Mouse (Mus musculus) liver, postnatal 0 days (tissue): ENCODE results near the gene Ifnl2. TPM values are rescaled to one million over a fixed set of nuclear protein-coding genes. Genes with fewer than 3 reads are reported as not detected.

Experiments
- ATAC-seq: fragments of 200-750 bp; cut with Nextera tagmentation; 2 replicates; pipeline ENCODE4 v1.8.0; 2017; ENCODE audit warnings: mild to moderate bottlenecking, moderate library complexity
- DNase-seq: peaks from one replicate; pipeline ENCODE4 v3.0.0-alpha.2; 2016
- H3K27ac ChIP-seq: fragments of 300-500 bp; sonication (generic); 2 replicates; pipeline ENCODE4 v1.5.1; 2014; ENCODE audit warnings: antibody characterized with exemption, moderate library complexity, mild to moderate bottlenecking, low read depth
- H3K27me3 ChIP-seq: fragments of 300-500 bp; sonication (generic); 2 replicates; pipeline ENCODE4 v1.6.1; 2014; ENCODE audit warnings: low read length, control low read depth, mixed read lengths; ENCODE audit not compliant: insufficient read depth
- H3K36me3 ChIP-seq: fragments of 300-500 bp; sonication (generic); replicated peaks from 2 replicates; pipeline ENCODE4 v1.6.1; 2014; ENCODE audit warnings: mild to moderate bottlenecking, control low read depth, low read length, moderate library complexity, mixed read lengths; ENCODE audit not compliant: insufficient read depth
- H3K4me1 ChIP-seq: fragments of 300-500 bp; sonication (generic); 2 replicates; pipeline ENCODE4 v1.6.1; 2014; ENCODE audit warnings: antibody characterized with exemption, mild to moderate bottlenecking, control low read depth; ENCODE audit not compliant: insufficient read depth
- H3K4me2 ChIP-seq: fragments of 300-500 bp; sonication (generic); 2 replicates; pipeline ENCODE4 v1.6.1; 2014; ENCODE audit warnings: low read depth, mild to moderate bottlenecking, low read length, moderate library complexity, mixed read lengths
- H3K4me3 ChIP-seq: fragments of 300-500 bp; sonication (generic); 2 replicates; pipeline ENCODE4 v1.5.1; 2014; ENCODE audit warnings: low read depth, low read length
- H3K9ac ChIP-seq: fragments of 300-500 bp; sonication (generic); replicated peaks from 2 replicates; pipeline ENCODE4 v1.6.1; 2014; ENCODE audit warnings: mild to moderate bottlenecking, moderate library complexity
- H3K9me3 ChIP-seq: fragments of 300-500 bp; sonication (generic); 2 replicates; pipeline ENCODE4 v1.6.1; 2016; ENCODE audit warnings: mild to moderate bottlenecking, control low read depth, low read length, mixed read lengths
- CTCF ChIP-seq: sonication (generic); IDR thresholded peaks from 2 replicates; pipeline ENCODE4 v1.5.1; 2016; ENCODE audit warnings: antibody characterized with exemption, low read depth
- EP300 ChIP-seq: IDR thresholded peaks from 2 replicates; pipeline ENCODE4 v1.6.1; 2016; ENCODE audit warnings: antibody characterized with exemption, low read depth, mild to moderate bottlenecking
- WGBS: fragments of 180-500 bp; shearing (Covaris S2); extraction: QIAGEN DNeasy Blood & Tissue Kit; methylation state at CpG from one replicate; pipeline ENCODE4 v1.1.7; 2014; ENCODE audit not compliant: insufficient replicate concordance; 5-methylcytosine and 5-hydroxymethylcytosine counted together
- polyA plus RNA-seq: library from polyadenylated mRNA; unstranded; fragments of >200 nt; fragmentation: Nextera tagmentation; extraction: Ambion mirVana; gene quantifications from 2 replicates; pipeline ENCODE4 v1.2.1, GENCODE M21; 2015

The Ifnl2 gene
- polyA plus RNA-seq, 1 experiment from 2014 or later: not detected

- Histone ChIP-seq H3K9me3 (no peaks in the 10 kb centered on the region), H3K4me1 (no peaks in the 10 kb centered on the region), H3K36me3 (no peaks in the 10 kb centered on the region), H3K9ac (no peak overlapping the region), H3K4me3 (no peak overlapping the region), H3K27me3 (no peaks in the 10 kb centered on the region), H3K4me2 (no peak overlapping the region), H3K27ac (no peak overlapping the region)
- ATAC-seq (no peak), DNase-seq (peak; percentile 28)
- 5% methylated on average over 5 of the region's 5 CpGs for WGBS
- no peak for TF ChIP-seq EP300
- no peak for TF ChIP-seq CTCF
Measured at GRCm38 (mm10) chr7:28505585-28505984, 4.7 kb downstream of the Ifnl2 start.

DNA sequence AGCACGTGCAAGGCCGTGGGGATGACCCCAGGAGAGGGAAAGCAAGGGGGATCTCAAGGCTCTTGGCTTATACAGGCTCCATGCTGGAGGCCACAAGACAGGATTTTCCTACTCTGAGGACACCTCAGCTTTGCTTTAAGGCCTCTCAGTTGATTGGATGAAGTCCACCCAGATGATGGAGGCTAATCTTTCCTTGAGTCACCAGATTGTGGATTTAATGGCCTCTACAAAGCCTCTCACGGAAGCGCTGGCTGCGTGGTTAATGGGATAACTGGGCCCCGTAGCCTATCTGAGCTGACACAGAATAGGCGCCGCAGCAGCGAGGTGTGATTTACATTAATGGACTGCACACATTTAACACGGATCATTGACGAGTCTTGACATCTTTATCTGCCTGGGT is 14.8 kb downstream of the Ifnl2 start:
- DNase-seq (no peak), ATAC-seq (no peak)
- no peaks in the 10 kb centered on the region for H3K4me1 ChIP-seq
- no peak for TF ChIP-seq EP300
- no peak for TF ChIP-seq CTCF
- H3K9me3 ChIP-seq: no peaks in the 10 kb centered on the region
- no peaks in the 10 kb centered on the region for H3K36me3 ChIP-seq
- no peak overlapping the region for H3K4me3 ChIP-seq
- no peak overlapping the region for H3K4me2 ChIP-seq
- WGBS: 78% methylated on average over 11 of the region's 11 CpGs
- no peaks in the 10 kb centered on the region for H3K27me3 ChIP-seq
- no peak overlapping the region for H3K9ac ChIP-seq
- H3K27ac ChIP-seq: no peak overlapping the region

- no peaks in the 10 kb centered on the region for H3K9me3 ChIP-seq
- no peak for DNase-seq
- 81% methylated on average over 8 of the region's 8 CpGs for WGBS
Measured at GRCm38 (mm10) chr7:28492310-28492709, 17.9 kb downstream of the Ifnl2 start.

GRCm38 (mm10) chr7:28490903-28491302 is 19.4 kb downstream of the Ifnl2 start:
- DNase-seq: no peak
- Histone ChIP-seq H3K4me2 (0 out of 2 replicates have a peak overlapping the region, but pooled peaks have one; percentile 18), H3K9ac (no peak overlapping the region), H3K9me3 (no peaks in the 10 kb centered on the region), H3K36me3 (no peaks in the 10 kb centered on the region), H3K27ac (no peak overlapping the region), H3K4me1 (peaks cover 5% of the 10 kb centered on the region; the same call in 1 of the 2 replicates), H3K27me3 (peaks cover 6% of the 10 kb centered on the region; the same call in 1 of the 2 replicates), H3K4me3 (no peak overlapping the region)
- no peak for TF ChIP-seq CTCF
- no peak for TF ChIP-seq EP300
- no peak for ATAC-seq
- 40% methylated on average over 14 of the region's 14 CpGs for WGBS

More at GRCm38 (mm10) chr7:28492310-28492709, 17.9 kb downstream of the Ifnl2 start:
- no peak overlapping the region for H3K4me2 ChIP-seq
- TF ChIP-seq EP300 (no peak), CTCF (no peak)
- H3K4me1 ChIP-seq: peaks cover 5% of the 10 kb centered on the region; the same call in 1 of the 2 replicates
- no peak for ATAC-seq
- H3K4me3 ChIP-seq: no peak overlapping the region
- H3K27me3 ChIP-seq: peaks cover 6% of the 10 kb centered on the region; the same call in 1 of the 2 replicates
- no peak overlapping the region for H3K9ac ChIP-seq
- no peaks in the 10 kb centered on the region for H3K36me3 ChIP-seq
- H3K27ac ChIP-seq: no peak overlapping the region

DNA sequence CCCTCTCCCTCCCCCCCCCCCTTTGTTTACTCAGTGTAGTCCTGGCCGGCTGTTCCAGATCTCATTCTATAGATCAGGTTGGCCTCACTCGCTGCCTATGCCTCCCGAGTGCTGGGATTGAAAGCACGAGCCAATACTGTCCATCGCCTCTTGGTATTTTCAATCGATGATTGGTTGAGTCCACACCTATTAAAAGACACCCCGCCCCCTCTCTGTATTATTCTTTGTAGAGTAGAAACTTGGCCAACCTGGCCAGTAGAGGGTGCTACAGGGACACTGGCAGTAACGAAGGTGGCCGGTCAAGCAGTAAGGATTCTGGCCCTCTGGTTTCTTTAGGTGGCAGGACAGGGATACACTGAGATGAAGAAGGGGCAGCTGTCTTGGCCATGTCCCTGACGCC is 19.8 kb downstream of the Ifnl2 start:
- Histone ChIP-seq H3K9ac (no peak overlapping the region), H3K36me3 (no peaks in the 10 kb centered on the region), H3K4me2 (0 out of 2 replicates have a peak overlapping the region, but pooled peaks have one; percentile 18), H3K27me3 (peaks cover 6% of the 10 kb centered on the region; the same call in 1 of the 2 replicates), H3K9me3 (no peaks in the 10 kb centered on the region), H3K4me3 (no peak overlapping the region), H3K27ac (no peak overlapping the region), H3K4me1 (peaks cover 5% of the 10 kb centered on the region; the same call in 1 of the 2 replicates)
- DNase-seq (peak; percentile 73), ATAC-seq (peak; percentile 77)
- peak; percentile 79 for TF ChIP-seq CTCF
- TF ChIP-seq EP300: no peak
- 5% methylated on average over 10 of the region's 10 CpGs for WGBS

- Histone ChIP-seq H3K9ac (no peak overlapping the region), H3K27ac (no peak overlapping the region), H3K27me3 (peaks cover 6% of the 10 kb centered on the region; the same call in 1 of the 2 replicates), H3K9me3 (no peaks in the 10 kb centered on the region), H3K4me2 (no peak overlapping the region), H3K4me3 (no peak overlapping the region), H3K36me3 (no peaks in the 10 kb centered on the region), H3K4me1 (peaks cover 5% of the 10 kb centered on the region; the same call in 1 of the 2 replicates)
- ATAC-seq (no peak), DNase-seq (peak; percentile 23)
- TF ChIP-seq EP300: no peak
- TF ChIP-seq CTCF: no peak
- 7% methylated on average over 16 of the region's 16 CpGs for WGBS
Measured at GRCm38 (mm10) chr7:28488030-28488491, 22.2 kb downstream of the Ifnl2 start.
